Mouse (Mus musculus) forebrain, embryonic 11.5 days (tissue): ENCODE measurements at regions not wholly inside any gene's neighbourhood (a gene's known extent, or its start where the extent isn't known, plus 50 kb on each side); places are given as distances from the start of the nearest gene placed in this dataset.

ENCODE experiments used
- ATAC-seq: fragments of 200-750 bp; cut with Nextera tagmentation; replicated peaks from 2 replicates; pipeline ENCODE4 v1.8.0; 2017; ENCODE audit warnings: moderate TSS enrichment; ENCODE audit not compliant: low FRiP score
- DNase-seq: peaks from one replicate; pipeline ENCODE4 v3.0.0-alpha.2; 2017; ENCODE audit warnings: low spot score
- H3K27ac ChIP-seq: fragments of 300-500 bp; sonication (generic); 2 replicates; pipeline ENCODE4 v1.5.1; 2014; ENCODE audit warnings: low read depth, low read length
- H3K27me3 ChIP-seq: fragments of 300-500 bp; sonication (generic); 2 replicates; pipeline ENCODE4 v1.6.1; 2014; ENCODE audit warnings: mild to moderate bottlenecking, low read length, mixed read lengths; ENCODE audit not compliant: control insufficient read depth, insufficient read depth
- H3K36me3 ChIP-seq: fragments of 300-500 bp; sonication (generic); 2 replicates; pipeline ENCODE4 v1.6.1; 2014; ENCODE audit warnings: mild to moderate bottlenecking, low read length, moderate library complexity, mixed read lengths; ENCODE audit not compliant: control insufficient read depth, insufficient read depth
- H3K4me1 ChIP-seq: fragments of 300-500 bp; sonication (generic); replicated peaks from 2 replicates; pipeline ENCODE4 v1.6.1; 2014; ENCODE audit warnings: low read length, mixed read lengths; ENCODE audit not compliant: control insufficient read depth, insufficient read depth
- H3K4me2 ChIP-seq: fragments of 300-500 bp; sonication (generic); 2 replicates; pipeline ENCODE4 v1.6.1; 2014; ENCODE audit warnings: low read depth, mild to moderate bottlenecking, low read length, moderate library complexity, mixed read lengths; ENCODE audit not compliant: severe bottlenecking
- H3K4me3 ChIP-seq: fragments of 300-500 bp; sonication (generic); 2 replicates; pipeline ENCODE4 v1.5.1; 2014; ENCODE audit warnings: low read depth, low read length
- H3K9ac ChIP-seq: fragments of 300-500 bp; sonication (generic); 2 replicates; pipeline ENCODE4 v1.6.1; 2014; ENCODE audit warnings: low read length
- H3K9me3 ChIP-seq: fragments of 300-500 bp; sonication (generic); 2 replicates; pipeline ENCODE4 v1.6.1; 2016; ENCODE audit warnings: low read length, mixed read lengths; ENCODE audit not compliant: control insufficient read depth
- WGBS: fragments of 180-500 bp; shearing (Covaris S2); extraction: QIAGEN DNeasy Blood & Tissue Kit; methylation state at CpG from one replicate; pipeline ENCODE4 v1.1.7; 2014; 5-methylcytosine and 5-hydroxymethylcytosine counted together

- Histone ChIP-seq H3K9ac (no peak overlapping the region), H3K4me2 (no peak overlapping the region), H3K27me3 (no peaks in the 10 kb centered on the region), H3K9me3 (no peaks in the 10 kb centered on the region), H3K4me3 (no peak overlapping the region), H3K27ac (no peak overlapping the region), H3K4me1 (no peaks in the 10 kb centered on the region), H3K36me3 (no peaks in the 10 kb centered on the region)
- ATAC-seq (peak; percentile 49; the same call in 1 of the 2 replicates), DNase-seq (no peak)
- WGBS = 74% methylated on average over 5 of the region's 5 CpGs
These were observed 326.7 kb upstream of the Chrm3 start for GRCm38 (mm10) chr13:10687379-10687778.

- no peak overlapping the region for H3K4me2 ChIP-seq
- H3K27me3 ChIP-seq = no peaks in the 10 kb centered on the region
- no peaks in the 10 kb centered on the region for H3K4me1 ChIP-seq
- 80% methylated on average over 2 of the region's 2 CpGs for WGBS
- H3K27ac ChIP-seq = no peak overlapping the region
- no peaks in the 10 kb centered on the region for H3K9me3 ChIP-seq
- no peak for ATAC-seq
- no peak for DNase-seq
- H3K9ac ChIP-seq = no peak overlapping the region
- H3K36me3 ChIP-seq = no peaks in the 10 kb centered on the region
- no peak overlapping the region for H3K4me3 ChIP-seq
These were observed 293.4 kb upstream of the Chrm3 start for GRCm38 (mm10) chr13:10654086-10654422.

- H3K9me3 ChIP-seq = no peaks in the 10 kb centered on the region
- WGBS = 68% methylated on average over 9 of the region's 9 CpGs
- H3K4me2 ChIP-seq = no peak overlapping the region
- H3K4me3 ChIP-seq = no peak overlapping the region
- DNase-seq (no peak), ATAC-seq (no peak)
- no peak overlapping the region for H3K9ac ChIP-seq
- H3K27ac ChIP-seq = no peak overlapping the region
- H3K36me3 ChIP-seq = no peaks in the 10 kb centered on the region
- no peaks in the 10 kb centered on the region for H3K4me1 ChIP-seq
- H3K27me3 ChIP-seq = no peaks in the 10 kb centered on the region
These were observed 292.9 kb upstream of the Chrm3 start for GRCm38 (mm10) chr13:10653376-10654085.

- Histone ChIP-seq H3K4me1 (no peaks in the 10 kb centered on the region), H3K27me3 (no peaks in the 10 kb centered on the region), H3K4me2 (no peak overlapping the region), H3K4me3 (no peak overlapping the region), H3K9me3 (no peaks in the 10 kb centered on the region), H3K27ac (no peak overlapping the region), H3K36me3 (no peaks in the 10 kb centered on the region), H3K9ac (no peak overlapping the region)
- DNase-seq (no peak), ATAC-seq (no peak)
- WGBS = 92% methylated on average over 4 of the region's 4 CpGs
These were observed 276.2 kb upstream of the Chrm3 start for GRCm38 (mm10) chr13:10636859-10637258.

GRCm38 (mm10) chr13:10630467-10630866, 269.8 kb upstream of the Chrm3 start:
- Histone ChIP-seq H3K36me3 (no peaks in the 10 kb centered on the region), H3K9ac (no peak overlapping the region), H3K4me2 (no peak overlapping the region), H3K4me3 (no peak overlapping the region), H3K9me3 (no peaks in the 10 kb centered on the region), H3K4me1 (no peaks in the 10 kb centered on the region), H3K27ac (no peak overlapping the region), H3K27me3 (no peaks in the 10 kb centered on the region)
- DNase-seq (no peak), ATAC-seq (no peak)
- 92% methylated on average over 2 of the region's 2 CpGs for WGBS

GRCm38 (mm10) chr13:10619661-10620060, 259.0 kb upstream of the Chrm3 start:
- Histone ChIP-seq H3K27me3 (no peaks in the 10 kb centered on the region), H3K9me3 (no peaks in the 10 kb centered on the region), H3K9ac (no peak overlapping the region), H3K27ac (no peak overlapping the region), H3K36me3 (no peaks in the 10 kb centered on the region), H3K4me2 (no peak overlapping the region), H3K4me1 (no peaks in the 10 kb centered on the region), H3K4me3 (no peak overlapping the region)
- DNase-seq = no peak
- ATAC-seq = no peak

- 90% methylated on average over 3 of the region's 3 CpGs for WGBS
- DNase-seq (no peak), ATAC-seq (no peak)
- Histone ChIP-seq H3K9ac (no peak overlapping the region), H3K4me1 (no peaks in the 10 kb centered on the region), H3K27ac (no peak overlapping the region), H3K27me3 (no peaks in the 10 kb centered on the region), H3K9me3 (no peaks in the 10 kb centered on the region), H3K4me2 (no peak overlapping the region), H3K36me3 (no peaks in the 10 kb centered on the region), H3K4me3 (no peak overlapping the region)
These were observed 257.8 kb upstream of the Chrm3 start for GRCm38 (mm10) chr13:10618421-10618954.

- DNase-seq = no peak
These were observed 214.3 kb upstream of the Chrm3 start for GRCm38 (mm10) chr13:10574951-10575350.

GRCm38 (mm10) chr13:10566825-10567224, 206.2 kb upstream of the Chrm3 start:
- H3K9me3 ChIP-seq = no peaks in the 10 kb centered on the region
- no peaks in the 10 kb centered on the region for H3K36me3 ChIP-seq
- H3K4me2 ChIP-seq = no peak overlapping the region
- ATAC-seq (no peak), DNase-seq (no peak)
- H3K4me1 ChIP-seq = no peaks in the 10 kb centered on the region
- no peak overlapping the region for H3K4me3 ChIP-seq
- H3K27ac ChIP-seq = no peak overlapping the region
- no peak overlapping the region for H3K9ac ChIP-seq
- whole genome bisulfite sequencing = 93% methylated on average over 1 of the region's 1 CpGs
- H3K27me3 ChIP-seq = no peaks in the 10 kb centered on the region

More at GRCm38 (mm10) chr13:10574951-10575350, 214.3 kb upstream of the Chrm3 start:
- Histone ChIP-seq H3K4me3 (no peak overlapping the region), H3K9me3 (no peaks in the 10 kb centered on the region), H3K4me1 (no peaks in the 10 kb centered on the region), H3K4me2 (no peak overlapping the region), H3K27ac (no peak overlapping the region), H3K36me3 (no peaks in the 10 kb centered on the region), H3K9ac (no peak overlapping the region), H3K27me3 (no peaks in the 10 kb centered on the region)
- WGBS = 87% methylated on average over 5 of the region's 5 CpGs
- ATAC-seq = no peak
